Mouse (Mus musculus) frontal cortex, postnatal 10 days (tissue): Measurements from ENCODE around the gene Slco3a1.

Experiments used
- DNase-seq, 2 experiments: peaks; one replicate each; pipeline ENCODE4 v3.0.0; 2022; ENCODE audit warnings: low spot score in 2 of 2, mixed read lengths in 1 of 2

The Slco3a1 gene

GRCm38 (mm10) chr7:74486083-74486482 is 68.5 kb downstream of the Slco3a1 start:
- no peak for DNase-seq

- no peak for DNase-seq
These were observed 68.9 kb downstream of the Slco3a1 start for GRCm38 (mm10) chr7:74485669-74486068.

- no peak for DNase-seq
These were observed 70.6 kb downstream of the Slco3a1 start for GRCm38 (mm10) chr7:74484024-74484385.

GRCm38 (mm10) chr7:74483294-74484023 is 71.1 kb downstream of the Slco3a1 start:
- no peak for DNase-seq

- DNase-seq, result no peak
These were observed 82.8 kb downstream of the Slco3a1 start for GRCm38 (mm10) chr7:74471740-74472139.

- no peak for DNase-seq
These were observed 87.7 kb downstream of the Slco3a1 start for GRCm38 (mm10) chr7:74466886-74467285.

- no peak for DNase-seq
These were observed 89.9 kb downstream of the Slco3a1 start for GRCm38 (mm10) chr7:74464638-74465037.

GRCm38 (mm10) chr7:74462451-74462850 is 92.1 kb downstream of the Slco3a1 start:
- DNase-seq, result no peak

GRCm38 (mm10) chr7:74461736-74462135 is 92.8 kb downstream of the Slco3a1 start:
- DNase-seq, result no peak

- DNase-seq, result no peak
These were observed 93.4 kb downstream of the Slco3a1 start for GRCm38 (mm10) chr7:74461146-74461545.

- no peak for DNase-seq
These were observed 94.8 kb downstream of the Slco3a1 start for GRCm38 (mm10) chr7:74459812-74460211.

GRCm38 (mm10) chr7:74459277-74459676 is 95.3 kb downstream of the Slco3a1 start:
- no peak for DNase-seq

GRCm38 (mm10) chr7:74458475-74459221 is 95.9 kb downstream of the Slco3a1 start:
- DNase-seq, result no peak

GRCm38 (mm10) chr7:74457347-74457975 is 97.1 kb downstream of the Slco3a1 start:
- no peak for DNase-seq

GRCm38 (mm10) chr7:74456781-74457180 is 97.8 kb downstream of the Slco3a1 start:
- DNase-seq, result no peak

- DNase-seq, result no peak
These were observed 103.5 kb downstream of the Slco3a1 start for GRCm38 (mm10) chr7:74451047-74451446.

GRCm38 (mm10) chr7:74449802-74450201 is 104.8 kb downstream of the Slco3a1 start:
- DNase-seq, result no peak

- no peak for DNase-seq
These were observed 106.8 kb downstream of the Slco3a1 start for GRCm38 (mm10) chr7:74447781-74448180.

GRCm38 (mm10) chr7:74445148-74445547 is 109.4 kb downstream of the Slco3a1 start:
- DNase-seq, result no peak

- DNase-seq, result no peak
These were observed 112.2 kb downstream of the Slco3a1 start for GRCm38 (mm10) chr7:74442380-74442779.

GRCm38 (mm10) chr7:74437534-74437933 is 117.0 kb downstream of the Slco3a1 start:
- no peak for DNase-seq

GRCm38 (mm10) chr7:74436642-74437041 is 117.9 kb downstream of the Slco3a1 start:
- no peak for DNase-seq

GRCm38 (mm10) chr7:74432950-74433349 is 121.6 kb downstream of the Slco3a1 start:
- no peak for DNase-seq
